Mouse (Mus musculus): ENCODE measurements at regions not wholly inside any gene's neighbourhood (a gene's known extent, or its start where the extent isn't known, plus 50 kb on each side); places are given as distances from the start of the nearest gene placed in this dataset.

DNA sequence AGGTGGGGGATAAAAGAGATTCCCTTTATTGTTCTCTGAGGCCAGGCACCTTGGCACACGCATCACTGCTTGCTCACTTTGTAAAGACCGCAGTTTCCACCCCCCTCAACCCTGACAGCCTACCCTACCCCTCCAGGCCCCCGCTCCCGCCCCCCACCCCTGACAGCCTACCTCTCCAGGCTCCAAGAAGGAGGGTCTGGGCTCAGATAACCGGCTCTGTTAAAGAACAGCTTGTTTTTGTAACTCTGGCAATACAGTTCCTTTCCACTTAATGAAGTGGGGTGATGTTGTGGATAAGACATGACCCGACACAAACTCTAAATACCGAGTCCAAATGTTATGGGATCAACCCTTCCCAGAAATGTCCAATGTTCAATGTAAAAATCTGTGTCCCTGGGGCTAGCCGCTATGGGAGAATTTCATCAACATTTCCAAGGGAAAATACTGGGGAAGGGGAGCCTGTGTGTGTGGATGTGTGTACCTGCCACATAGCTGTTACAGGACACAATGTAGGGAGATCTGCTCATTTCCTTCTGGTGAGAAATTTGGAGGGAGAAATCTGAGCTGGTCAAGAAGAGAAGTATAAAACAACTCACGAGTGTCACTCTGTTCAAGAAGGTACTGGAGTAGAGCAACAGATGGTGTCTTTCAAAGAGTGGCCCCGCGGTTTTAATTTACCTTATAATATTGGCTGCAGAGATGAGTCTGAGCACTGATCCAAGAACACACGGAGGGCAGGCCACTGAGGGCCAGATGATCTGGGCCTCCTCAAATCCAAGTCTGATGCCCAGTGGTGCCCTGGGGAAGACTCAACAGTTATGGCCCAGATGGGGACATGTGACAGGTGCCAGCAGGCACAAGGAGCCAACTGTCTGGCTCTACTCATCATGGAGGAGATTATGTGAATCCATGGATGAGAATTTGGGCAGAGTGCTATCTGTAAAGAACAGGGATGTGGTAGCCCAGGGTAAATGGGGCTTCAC, 76.7 kb downstream of the Gas1 start:
- 14% methylated on average over 12 of the region's 12 CpGs for WGBS
- H3K27ac ChIP-seq (ENCODE audit: insufficient read depth, low read length), result no peak overlapping the region
- no peaks in the 10 kb centered on the region for H3K4me1 ChIP-seq (ENCODE audit: control insufficient read depth, insufficient read depth, low read length)
- no peak for TF ChIP-seq POLR2A (IDR thresholded peaks at IDR 0.05; ENCODE audit: borderline replicate concordance, insufficient read depth, low read length)
- no peak for TF ChIP-seq CTCF (IDR thresholded peaks at IDR 0.05; ENCODE audit: borderline replicate concordance, insufficient read depth, low read depth, low read length)
- DNase-seq, result no peak
- H3K27me3 ChIP-seq (ENCODE audit: control insufficient read depth, insufficient read depth, low read length), result no peaks in the 10 kb centered on the region; the same call in 1 of the 2 replicates
- H3K4me3 ChIP-seq (replicated peaks; ENCODE audit: insufficient read depth, low read depth, low read length), result no peak overlapping the region

DNA sequence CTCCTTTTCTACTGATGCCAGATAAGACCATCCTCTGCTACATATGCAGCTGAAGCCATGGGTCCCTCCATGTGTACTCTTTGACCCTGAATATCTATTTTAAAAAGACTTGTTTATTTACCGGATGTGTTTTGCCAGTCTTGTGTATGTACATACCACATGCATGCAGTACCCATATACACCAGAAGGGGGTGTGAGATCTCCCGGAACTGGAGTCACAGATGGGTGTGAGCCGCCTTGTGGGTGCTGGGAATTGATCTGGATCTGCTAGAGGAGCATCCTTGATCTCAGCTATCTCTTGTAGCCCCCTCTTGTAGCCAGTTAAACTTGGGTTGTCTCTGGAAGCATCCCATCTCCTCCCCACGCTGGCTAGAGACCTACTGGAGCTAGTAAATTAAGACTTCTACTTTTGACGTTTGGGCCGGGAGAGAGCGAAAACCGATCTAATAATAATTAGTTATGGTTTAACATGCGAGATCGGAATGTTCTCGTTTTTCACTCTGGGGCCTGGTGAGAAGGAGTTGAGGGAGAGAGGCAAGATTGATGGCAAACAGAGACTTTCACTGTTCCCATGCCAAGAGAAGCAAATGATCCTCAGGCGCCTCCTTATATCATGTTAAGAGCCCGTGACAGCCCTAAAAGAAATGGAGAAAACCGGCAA, 77.6 kb downstream of the Gas1 start:
- Histone ChIP-seq H3K4me3 (replicated peaks; ENCODE audit: insufficient read depth, low read depth, low read length) (no peak overlapping the region), H3K4me1 (ENCODE audit: control insufficient read depth, insufficient read depth, low read length) (no peaks in the 10 kb centered on the region), H3K27ac (ENCODE audit: insufficient read depth, low read length) (no peak overlapping the region), H3K27me3 (ENCODE audit: control insufficient read depth, insufficient read depth, low read length) (no peaks in the 10 kb centered on the region; the same call in 1 of the 2 replicates)
- WGBS, result 34% methylated on average over 14 of the region's 14 CpGs
- no peak for DNase-seq
- TF ChIP-seq POLR2A (IDR thresholded peaks at IDR 0.05; ENCODE audit: borderline replicate concordance, insufficient read depth, low read length) (no peak), CTCF (IDR thresholded peaks at IDR 0.05; ENCODE audit: borderline replicate concordance, insufficient read depth, low read depth, low read length) (no peak)

DNA sequence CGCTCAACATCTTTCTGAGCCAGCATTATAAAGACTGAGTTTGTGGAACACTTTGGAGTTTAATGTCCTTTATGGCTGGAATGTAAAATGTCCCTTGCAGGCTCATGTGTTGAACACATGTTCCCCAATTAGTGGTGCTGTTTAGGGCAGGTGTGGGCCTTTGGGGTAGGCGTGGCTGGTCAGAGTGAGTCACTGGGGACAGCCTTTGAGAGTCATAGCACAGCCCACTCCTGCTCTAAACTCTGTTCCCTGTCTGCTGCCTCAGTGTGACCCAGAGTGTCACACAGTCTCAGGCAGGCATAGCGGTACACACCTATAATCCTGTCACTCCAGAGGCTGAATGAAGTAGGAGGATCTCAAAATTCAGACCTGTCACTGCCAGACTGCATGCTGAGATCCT, 78.8 kb downstream of the Gas1 start:
- DNase-seq, result no peak
- H3K4me3 ChIP-seq (replicated peaks; ENCODE audit: insufficient read depth, low read depth, low read length), result no peak overlapping the region
- TF ChIP-seq CTCF (IDR thresholded peaks at IDR 0.05; ENCODE audit: borderline replicate concordance, insufficient read depth, low read depth, low read length), result no peak
- no peak for TF ChIP-seq POLR2A (IDR thresholded peaks at IDR 0.05; ENCODE audit: borderline replicate concordance, insufficient read depth, low read length)
- WGBS, result 96% methylated on average over 3 of the region's 3 CpGs
- H3K4me1 ChIP-seq (ENCODE audit: control insufficient read depth, insufficient read depth, low read length), result no peaks in the 10 kb centered on the region
- H3K27ac ChIP-seq (ENCODE audit: insufficient read depth, low read length), result no peak overlapping the region
- no peaks in the 10 kb centered on the region; the same call in 1 of the 2 replicates for H3K27me3 ChIP-seq (ENCODE audit: control insufficient read depth, insufficient read depth, low read length)

DNA sequence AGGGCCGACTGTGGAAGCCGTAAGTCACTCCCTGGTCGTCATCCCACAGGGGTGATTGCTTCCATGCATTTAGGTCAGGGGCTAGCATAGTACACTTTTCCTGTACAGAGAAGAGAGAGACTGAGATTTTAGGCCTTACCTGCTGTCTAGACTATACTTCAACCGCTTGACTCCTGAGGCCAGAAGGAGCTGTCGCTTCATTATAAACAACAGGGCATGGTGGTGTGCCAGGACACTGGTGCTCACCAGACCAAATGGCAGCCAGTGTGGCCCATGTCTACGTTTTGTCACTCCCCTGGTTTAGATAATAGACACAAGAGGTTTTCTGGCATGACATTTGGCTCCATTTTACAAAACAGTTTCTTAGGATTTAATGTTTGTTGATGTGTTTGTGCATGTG, 79.4 kb downstream of the Gas1 start:
- DNase-seq, result no peak
- Histone ChIP-seq H3K27me3 (ENCODE audit: control insufficient read depth, insufficient read depth, low read length) (no peaks in the 10 kb centered on the region; the same call in 1 of the 2 replicates), H3K27ac (ENCODE audit: insufficient read depth, low read length) (no peak overlapping the region), H3K4me1 (ENCODE audit: control insufficient read depth, insufficient read depth, low read length) (no peaks in the 10 kb centered on the region), H3K4me3 (replicated peaks; ENCODE audit: insufficient read depth, low read depth, low read length) (no peak overlapping the region)
- TF ChIP-seq CTCF (IDR thresholded peaks at IDR 0.05; ENCODE audit: borderline replicate concordance, insufficient read depth, low read depth, low read length) (no peak), POLR2A (IDR thresholded peaks at IDR 0.05; ENCODE audit: borderline replicate concordance, insufficient read depth, low read length) (no peak)
- 46% methylated on average over 6 of the region's 6 CpGs for WGBS

DNA sequence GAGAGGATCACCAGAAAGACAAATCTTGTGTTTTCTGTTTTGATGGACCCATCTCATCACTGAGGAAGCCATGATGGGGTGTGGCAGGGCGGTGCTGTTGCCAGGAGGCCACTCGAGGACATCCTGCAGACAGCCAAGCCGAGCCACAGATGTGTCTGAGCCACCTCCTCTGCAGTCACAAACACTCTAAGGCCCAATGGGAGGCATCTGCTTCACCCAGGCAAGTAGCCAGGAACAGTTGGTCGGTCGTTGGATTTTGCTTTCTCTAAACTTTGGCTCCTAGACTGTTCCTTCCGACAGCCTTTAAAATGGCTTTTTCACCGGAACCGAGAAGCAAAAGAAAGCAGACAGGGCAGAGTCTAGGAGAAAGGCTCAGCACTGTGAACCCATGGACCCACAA, 90.5 kb downstream of the Gas1 start:
- Histone ChIP-seq H3K4me1 (ENCODE audit: control insufficient read depth, insufficient read depth, low read length) (no peaks in the 10 kb centered on the region), H3K4me3 (replicated peaks; ENCODE audit: insufficient read depth, low read depth, low read length) (no peak overlapping the region), H3K27ac (ENCODE audit: insufficient read depth, low read length) (no peak overlapping the region), H3K27me3 (ENCODE audit: control insufficient read depth, insufficient read depth, low read length) (no peaks in the 10 kb centered on the region)
- 12% methylated on average over 8 of the region's 8 CpGs for WGBS
- TF ChIP-seq POLR2A (IDR thresholded peaks at IDR 0.05; ENCODE audit: borderline replicate concordance, insufficient read depth, low read length) (no peak), CTCF (IDR thresholded peaks at IDR 0.05; ENCODE audit: borderline replicate concordance, insufficient read depth, low read depth, low read length) (no peak)
- no peak for DNase-seq

DNA sequence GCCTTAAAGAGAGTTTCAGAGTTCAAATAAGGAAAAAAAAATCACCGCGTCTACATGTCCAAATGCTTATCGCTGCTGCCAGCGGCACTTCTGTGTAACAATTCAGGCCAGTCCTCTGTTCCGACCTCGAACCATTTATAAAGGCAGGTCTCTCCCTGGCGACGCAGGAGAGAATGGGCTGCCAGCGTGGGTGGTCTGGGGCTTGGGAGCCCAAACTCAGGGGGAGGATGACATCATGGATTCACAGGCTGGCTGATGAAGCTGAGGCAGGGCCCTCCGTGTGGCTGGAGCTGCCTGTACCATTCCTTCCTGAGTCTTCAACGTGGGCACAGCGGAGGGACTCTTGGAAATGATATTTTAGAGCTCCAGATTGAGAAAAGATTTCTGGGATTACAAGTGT, 92.2 kb downstream of the Gas1 start:
- Histone ChIP-seq H3K4me1 (ENCODE audit: control insufficient read depth, insufficient read depth, low read length) (no peaks in the 10 kb centered on the region), H3K4me3 (replicated peaks; ENCODE audit: insufficient read depth, low read depth, low read length) (no peak overlapping the region), H3K27ac (ENCODE audit: insufficient read depth, low read length) (no peak overlapping the region), H3K27me3 (ENCODE audit: control insufficient read depth, insufficient read depth, low read length) (no peaks in the 10 kb centered on the region)
- TF ChIP-seq CTCF (IDR thresholded peaks at IDR 0.05; ENCODE audit: borderline replicate concordance, insufficient read depth, low read depth, low read length) (no peak), POLR2A (IDR thresholded peaks at IDR 0.05; ENCODE audit: borderline replicate concordance, insufficient read depth, low read length) (no peak)
- no peak for DNase-seq
- 12% methylated on average over 12 of the region's 12 CpGs for WGBS

DNA sequence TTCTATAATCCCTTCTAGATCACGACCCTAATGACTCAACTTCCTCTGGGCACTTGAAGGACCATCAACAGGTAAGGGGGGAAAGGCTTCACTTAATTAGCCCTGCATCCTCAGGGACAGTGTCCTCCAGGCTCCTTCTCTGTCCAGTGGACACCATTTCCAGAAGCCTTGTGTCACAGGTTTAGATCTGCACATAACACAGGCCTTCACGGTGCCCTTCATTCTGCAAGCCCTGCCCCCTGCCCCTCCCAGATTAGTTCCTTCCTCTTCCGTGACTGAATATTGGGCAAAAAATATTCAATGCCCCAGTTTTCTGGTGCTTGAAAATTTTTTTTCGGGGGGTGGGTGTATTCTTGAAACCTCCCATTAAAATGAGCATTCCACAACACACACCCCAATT, 92.9 kb downstream of the Gas1 start:
- no peak overlapping the region for H3K4me3 ChIP-seq (replicated peaks; ENCODE audit: insufficient read depth, low read depth, low read length)

More for the DNA sequence above, 92.9 kb downstream of the Gas1 start:
- Histone ChIP-seq H3K27me3 (ENCODE audit: control insufficient read depth, insufficient read depth, low read length) (no peaks in the 10 kb centered on the region), H3K4me1 (ENCODE audit: control insufficient read depth, insufficient read depth, low read length) (no peaks in the 10 kb centered on the region), H3K27ac (ENCODE audit: insufficient read depth, low read length) (no peak overlapping the region)
- DNase-seq, result no peak
- 75% methylated on average over 4 of the region's 4 CpGs for WGBS
- TF ChIP-seq POLR2A (IDR thresholded peaks at IDR 0.05; ENCODE audit: borderline replicate concordance, insufficient read depth, low read length) (no peak), CTCF (IDR thresholded peaks at IDR 0.05; ENCODE audit: borderline replicate concordance, insufficient read depth, low read depth, low read length) (no peak)
